Mouse (Mus musculus) T-helper 2 cell (primary cell): ENCODE measurements around the gene Klc1.

ENCODE experiments used
- in situ Hi-C: fragments of 300-600 bp; cut with MboI, MseI; formaldehyde crosslinking; loops from one replicate; pipeline ENCODE4 v1.15.1; 2025; ENCODE audit warnings: high pct_unique_total_duplicates

The Klc1 gene

GRCm38 (mm10) chr12:111770651-111771050, 12.0 kb downstream of the Klc1 start:
- in situ Hi-C loops = no loop called here

GRCm38 (mm10) chr12:111774156-111774555, 15.5 kb downstream of the Klc1 start:
- in situ Hi-C loops = no loop called here

- in situ Hi-C loops = no loop called here
Observed at GRCm38 (mm10) chr12:111774845-111775244, 16.2 kb downstream of the Klc1 start.

- in situ Hi-C loops = no loop called here
Observed at GRCm38 (mm10) chr12:111777919-111778318, 19.3 kb downstream of the Klc1 start.

GRCm38 (mm10) chr12:111779544-111779943, 20.9 kb downstream of the Klc1 start:
- in situ Hi-C loops = no loop called here

- in situ Hi-C loops = no loop called here
Observed at GRCm38 (mm10) chr12:111785174-111785573, 26.5 kb downstream of the Klc1 start.

- in situ Hi-C loops = no loop called here
Observed at GRCm38 (mm10) chr12:111787015-111787414, 28.4 kb downstream of the Klc1 start.

- in situ Hi-C loops = no loop called here
Observed at GRCm38 (mm10) chr12:111790090-111790489, 31.4 kb downstream of the Klc1 start.

- in situ Hi-C loops = no loop called here
Observed at GRCm38 (mm10) chr12:111790631-111791030, 32.0 kb downstream of the Klc1 start.

- in situ Hi-C loops = no loop called here
Observed at GRCm38 (mm10) chr12:111791474-111792104, 32.9 kb downstream of the Klc1 start.

GRCm38 (mm10) chr12:111794102-111794501, 35.5 kb downstream of the Klc1 start:
- in situ Hi-C loops = no loop called here

- in situ Hi-C loops = no loop called here
Observed at GRCm38 (mm10) chr12:111794526-111795179, 36.0 kb downstream of the Klc1 start.

- in situ Hi-C loops = no loop called here
Observed at GRCm38 (mm10) chr12:111795180-111795895, 36.7 kb downstream of the Klc1 start.

GRCm38 (mm10) chr12:111797251-111797650, 38.6 kb downstream of the Klc1 start:
- in situ Hi-C loops = no loop called here

GRCm38 (mm10) chr12:111798493-111798892, 39.8 kb downstream of the Klc1 start:
- in situ Hi-C loops = no loop called here

GRCm38 (mm10) chr12:111800459-111801183, 42.0 kb downstream of the Klc1 start:
- in situ Hi-C loops = loop anchor here (25.0 kb wide), 1 partner anchor 1887 kb away; no protein-coding TSS in a partner anchor

- in situ Hi-C loops = loop anchor here (25.0 kb wide), 1 partner anchor 1884 kb away; no protein-coding TSS in a partner anchor
Observed at GRCm38 (mm10) chr12:111803538-111803937, 44.9 kb downstream of the Klc1 start.

GRCm38 (mm10) chr12:111808775-111809174, 50.1 kb downstream of the Klc1 start:
- in situ Hi-C loops = loop anchor here (25.0 kb wide), 1 partner anchor 1879 kb away; no protein-coding TSS in a partner anchor

GRCm38 (mm10) chr12:111809762-111810161, 51.1 kb downstream of the Klc1 start:
- in situ Hi-C loops = loop anchor here (25.0 kb wide), 1 partner anchor 1878 kb away; no protein-coding TSS in a partner anchor

GRCm38 (mm10) chr12:111812075-111812474, 53.4 kb downstream of the Klc1 start:
- in situ Hi-C loops = loop anchor here (25.0 kb wide), 1 partner anchor 1875 kb away; no protein-coding TSS in a partner anchor

- in situ Hi-C loops = loop anchor here (25.0 kb wide), 1 partner anchor 1875 kb away; no protein-coding TSS in a partner anchor
Observed at GRCm38 (mm10) chr12:111812611-111813010, 54.0 kb downstream of the Klc1 start.
